ENCODE assay signal across 28 mouse cellular contexts in genomic region chr16:24501197-24501596, GRCm38 (mm10).
A peak's percentile ranks its signal among the peaks of the same experiment; 100 is the strongest.
DNase-seq lines count a peak whose midpoint lies in the region; ATAC-seq and TF ChIP-seq lines count a peak whose summit lies in the region.
"Had no signal": no experiment of that assay in that cellular context is flagged by ENCODE, and none has a peak within 500 bp of the region (broad histone marks: within the 10 kb centered on the region; RNA-seq: fewer than 3 reads in every experiment).

No protein-coding gene starts in this region.

- DNase-seq in gastrocnemius, adult 2 months = no peak
- DNase-seq in gastrocnemius, postnatal 36 days = no peak
- DNase-seq in heart, postnatal 36 days = no peak
- peak; percentile 68 for DNase-seq in kidney, postnatal 0 days (ENCODE audit: low spot score)
- DNase-seq: adrenal gland, adult 8-10 months; cerebellum, adult 11-12 months; cerebellum, postnatal 10 days; gastrocnemius, postnatal 14 days; kidney, adult 18-20 months; kidney, postnatal 14 days; layer of hippocampus, postnatal 36 days; lung, adult 18-20 months; lung, postnatal 10 days; right cerebral cortex, adult 18-20 months; right cerebral cortex, postnatal 4 days; thymus, postnatal 25 days had no signal

- H3K27ac ChIP-seq in gastrocnemius, adult 2 months = peak overlapping the region; percentile 88
- peak overlapping the region; percentile 28 to 79; a peak in 3 of 4 replicates for H3K27ac ChIP-seq in heart, embryonic 14.5 days (replicated peaks in 1 of 2; ENCODE audit: control insufficient read depth in 1 of 2, insufficient read depth in 1 of 2, low read depth in 2 of 2, low read length in 2 of 2)
- H3K27ac ChIP-seq in kidney, postnatal 0 days = no peak overlapping the region
- H3K27ac ChIP-seq in kidney, embryonic 16.5 days (ENCODE audit: low read length) = no peak overlapping the region
- H3K27ac ChIP-seq in neural tube, embryonic 15.5 days (replicated peaks) = peak overlapping the region; percentile 15; the same call in 1 of the 2 replicates
- H3K27ac ChIP-seq: embryonic facial prominence, embryonic 10.5 days; forebrain, embryonic 10.5 days; hindbrain, embryonic 10.5 days; limb, embryonic 12.5 days; liver, embryonic 12.5 days; stomach, embryonic 15.5 days had no signal

- peak overlapping the region; percentile 15; the same call in 1 of the 2 replicates for H3K4me3 ChIP-seq in gastrocnemius, adult 2 months
- H3K4me3 ChIP-seq in heart, embryonic 14.5 days (ENCODE audit: control insufficient read depth in 1 of 2, insufficient read depth in 1 of 2, low read depth in 1 of 2, low read length in 2 of 2) = no peak overlapping the region
- H3K4me3 ChIP-seq in kidney, postnatal 0 days (replicated peaks; ENCODE audit: low read depth, low read length) = no peak overlapping the region
- no peak overlapping the region for H3K4me3 ChIP-seq in kidney, embryonic 16.5 days (ENCODE audit: low read length)
- no peak overlapping the region for H3K4me3 ChIP-seq in neural tube, embryonic 15.5 days (replicated peaks)
- H3K4me3 ChIP-seq: embryonic facial prominence, embryonic 10.5 days; forebrain, embryonic 10.5 days; hindbrain, embryonic 10.5 days; limb, embryonic 12.5 days; liver, embryonic 12.5 days; stomach, embryonic 15.5 days had no signal

- no peaks in the 10 kb centered on the region for H3K27me3 ChIP-seq in heart, embryonic 14.5 days (ENCODE audit: control insufficient read depth, insufficient read depth, low read length)
- H3K27me3 ChIP-seq in kidney, postnatal 0 days (ENCODE audit: insufficient read depth, low read length) = no peaks in the 10 kb centered on the region
- H3K27me3 ChIP-seq in kidney, embryonic 16.5 days (ENCODE audit: insufficient read depth, low read length) = no peaks in the 10 kb centered on the region
- H3K27me3 ChIP-seq in neural tube, embryonic 15.5 days (replicated peaks) = no peaks in the 10 kb centered on the region
- H3K27me3 ChIP-seq: limb, embryonic 12.5 days; liver, embryonic 12.5 days; stomach, embryonic 15.5 days had no signal

- H3K9me3 ChIP-seq in heart, embryonic 14.5 days (ENCODE audit: control insufficient read depth, low read length) = no peaks in the 10 kb centered on the region
- H3K9me3 ChIP-seq in kidney, postnatal 0 days (replicated peaks; ENCODE audit: low read length) = no peaks in the 10 kb centered on the region
- H3K9me3 ChIP-seq in kidney, embryonic 16.5 days (ENCODE audit: low read length) = no peaks in the 10 kb centered on the region
- H3K9me3 ChIP-seq in neural tube, embryonic 15.5 days (replicated peaks) = no peaks in the 10 kb centered on the region
- H3K9me3 ChIP-seq: embryonic facial prominence, embryonic 10.5 days; forebrain, embryonic 10.5 days; hindbrain, embryonic 10.5 days; limb, embryonic 12.5 days; liver, embryonic 12.5 days; stomach, embryonic 15.5 days had no signal

- H3K9ac ChIP-seq in heart, embryonic 14.5 days (ENCODE audit: low read length) = peak overlapping the region; percentile 36; the same call in 1 of the 2 replicates
- H3K9ac ChIP-seq in kidney, postnatal 0 days (ENCODE audit: low read depth, low read length) = no peak overlapping the region
- H3K9ac ChIP-seq in kidney, embryonic 16.5 days (replicated peaks; ENCODE audit: low read length) = no peak overlapping the region
- no peak overlapping the region for H3K9ac ChIP-seq in neural tube, embryonic 15.5 days (replicated peaks)
- H3K9ac ChIP-seq: limb, embryonic 12.5 days; liver, embryonic 12.5 days; stomach, embryonic 15.5 days had no signal

- TF ChIP-seq CTCF in gastrocnemius, adult 2 months (IDR thresholded peaks at IDR 0.05) = no peak
- TF ChIP-seq CTCF in kidney, postnatal 0 days (IDR thresholded peaks at IDR 0.05; ENCODE audit: low read depth) = no peak

- peaks cover 13 to 43% of the 10 kb centered on the region in 2 experiments for H3K4me1 ChIP-seq in heart, embryonic 14.5 days (ENCODE audit: control insufficient read depth in 2 of 2, insufficient read depth in 2 of 2, low read length in 2 of 2)
- peaks cover 18% of the 10 kb centered on the region; the same call in 1 of the 2 replicates for H3K4me1 ChIP-seq in kidney, postnatal 0 days (replicated peaks; ENCODE audit: insufficient read depth, low read length)
- H3K4me1 ChIP-seq in kidney, embryonic 16.5 days (ENCODE audit: insufficient read depth, low read length) = peaks cover 26% of the 10 kb centered on the region
- peaks cover 26% of the 10 kb centered on the region for H3K4me1 ChIP-seq in neural tube, embryonic 15.5 days

- 40% methylated on average over 6 of the region's 6 CpGs for WGBS in heart, embryonic 14.5 days
- 62% methylated on average over 6 of the region's 6 CpGs for WGBS in kidney, postnatal 0 days
- WGBS in kidney, embryonic 16.5 days = 63% methylated on average over 6 of the region's 6 CpGs
- WGBS in neural tube, embryonic 15.5 days = 36% methylated on average over 6 of the region's 6 CpGs

- no peaks in the 10 kb centered on the region for H3K36me3 ChIP-seq in heart, embryonic 14.5 days (ENCODE audit: control insufficient read depth, insufficient read depth, low read length)
- no peaks in the 10 kb centered on the region for H3K36me3 ChIP-seq in kidney, postnatal 0 days (ENCODE audit: insufficient read depth, low read length)
- H3K36me3 ChIP-seq in kidney, embryonic 16.5 days (ENCODE audit: insufficient read depth, low read length) = no peaks in the 10 kb centered on the region
- no peaks in the 10 kb centered on the region for H3K36me3 ChIP-seq in neural tube, embryonic 15.5 days
- H3K36me3 ChIP-seq: embryonic facial prominence, embryonic 10.5 days; forebrain, embryonic 10.5 days; hindbrain, embryonic 10.5 days; limb, embryonic 12.5 days; liver, embryonic 12.5 days; stomach, embryonic 15.5 days had no signal

- peak overlapping the region; percentile 6; the same call in 1 of the 2 replicates for H3K4me2 ChIP-seq in heart, embryonic 14.5 days (ENCODE audit: low read length)
- no peak overlapping the region for H3K4me2 ChIP-seq in kidney, postnatal 0 days (ENCODE audit: low read length)
- H3K4me2 ChIP-seq in kidney, embryonic 16.5 days (replicated peaks; ENCODE audit: low read depth, low read length) = no peak overlapping the region
- H3K4me2 ChIP-seq in neural tube, embryonic 15.5 days = no peak overlapping the region
- H3K4me2 ChIP-seq: limb, embryonic 12.5 days; liver, embryonic 12.5 days; midbrain, embryonic 11.5 days; stomach, embryonic 15.5 days had no signal

- no peak; the same call in 1 of the 2 replicates for ATAC-seq in heart, embryonic 14.5 days (ENCODE audit: insufficient number of reproducible peaks, insufficient read depth, low FRiP score, low read depth)
- no peak for ATAC-seq in kidney, postnatal 0 days (replicated peaks; ENCODE audit: low FRiP score, low read depth)
- no peak; the same call in 1 of the 2 replicates for ATAC-seq in kidney, embryonic 16.5 days (ENCODE audit: low FRiP score, low TSS enrichment)
- ATAC-seq in neural tube, embryonic 15.5 days (ENCODE audit: low FRiP score) = no peak
- ATAC-seq: activated CD4-positive, CD25-positive, alpha-beta regulatory T cell, adult 4 months; inflammation-experienced regulatory T-cells, adult 6 months; liver, embryonic 12.5 days had no signal

- intact Hi-C loops in gastrocnemius, adult 2 months (cut with DNase I) = loop anchor here (5.0 kb wide), 1 partner anchor 61 kb away; no protein-coding TSS in a partner anchor
- intact Hi-C loops in gastrocnemius, postnatal 36 days (cut with DNase I) = loop anchor here (5.0 to 10.0 kb wide), 2 partner anchors 66 to 134 kb away; no protein-coding TSS in a partner anchor
- intact Hi-C loops in heart, postnatal 36 days (cut with DNase I) = no loop called here

Comparison
In these comparisons a context has a peak if more than half of its experiments do, and no peak if none do; other contexts are left out.
1. H3K27ac ChIP-seq: peak in gastrocnemius, adult 2 months (single experiment), heart, embryonic 14.5 days (2 of 2) and neural tube, embryonic 15.5 days (single experiment); none in kidney, postnatal 0 days (single experiment) and kidney, embryonic 16.5 days (single experiment).